Mouse (Mus musculus) adipose tissue, adult 10 weeks (tissue): ENCODE data around the gene Tlr6. TPM values are rescaled to one million over a fixed set of nuclear protein-coding genes. Genes with fewer than 3 reads are reported as not detected.

Experiments
- polyA plus RNA-seq: library from polyadenylated mRNA; stranded (reverse); fragments of 350-450 nt; fragmentation: Illumina TruSeq; extraction: RNeasy Lipid Tissue Mini Kit (QIAGEN cat#74804); gene quantifications from one replicate; pipeline ENCODE4 v1.2.3, GENCODE M21; 2014; ENCODE audit warnings: low read depth, low replicate concordance

The Tlr6 gene
- 0.99 TPM for polyA plus RNA-seq

DNA sequence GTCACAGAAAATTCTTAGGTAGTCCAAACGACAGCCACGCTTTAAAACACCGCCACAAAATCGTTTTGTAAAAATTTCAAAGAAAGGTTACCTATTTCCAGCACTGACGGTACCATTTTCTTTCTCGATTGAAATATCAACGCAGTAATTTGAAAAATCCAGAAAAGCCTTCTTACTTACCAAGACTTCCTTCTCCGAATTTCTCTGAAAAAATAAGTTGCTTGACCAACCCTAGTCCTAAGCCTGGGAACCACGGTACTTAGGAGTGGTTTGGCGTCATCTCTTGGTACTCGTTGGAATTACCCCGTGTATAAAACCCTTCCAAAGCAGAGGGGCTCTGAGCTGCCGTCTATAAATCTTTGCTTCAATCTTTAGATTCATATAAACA lies at the start of gene Tlr6:
TSS of gene Tlr6 (minus strand) at position 255 of the 388 bp plus-strand sequence.

DNA sequence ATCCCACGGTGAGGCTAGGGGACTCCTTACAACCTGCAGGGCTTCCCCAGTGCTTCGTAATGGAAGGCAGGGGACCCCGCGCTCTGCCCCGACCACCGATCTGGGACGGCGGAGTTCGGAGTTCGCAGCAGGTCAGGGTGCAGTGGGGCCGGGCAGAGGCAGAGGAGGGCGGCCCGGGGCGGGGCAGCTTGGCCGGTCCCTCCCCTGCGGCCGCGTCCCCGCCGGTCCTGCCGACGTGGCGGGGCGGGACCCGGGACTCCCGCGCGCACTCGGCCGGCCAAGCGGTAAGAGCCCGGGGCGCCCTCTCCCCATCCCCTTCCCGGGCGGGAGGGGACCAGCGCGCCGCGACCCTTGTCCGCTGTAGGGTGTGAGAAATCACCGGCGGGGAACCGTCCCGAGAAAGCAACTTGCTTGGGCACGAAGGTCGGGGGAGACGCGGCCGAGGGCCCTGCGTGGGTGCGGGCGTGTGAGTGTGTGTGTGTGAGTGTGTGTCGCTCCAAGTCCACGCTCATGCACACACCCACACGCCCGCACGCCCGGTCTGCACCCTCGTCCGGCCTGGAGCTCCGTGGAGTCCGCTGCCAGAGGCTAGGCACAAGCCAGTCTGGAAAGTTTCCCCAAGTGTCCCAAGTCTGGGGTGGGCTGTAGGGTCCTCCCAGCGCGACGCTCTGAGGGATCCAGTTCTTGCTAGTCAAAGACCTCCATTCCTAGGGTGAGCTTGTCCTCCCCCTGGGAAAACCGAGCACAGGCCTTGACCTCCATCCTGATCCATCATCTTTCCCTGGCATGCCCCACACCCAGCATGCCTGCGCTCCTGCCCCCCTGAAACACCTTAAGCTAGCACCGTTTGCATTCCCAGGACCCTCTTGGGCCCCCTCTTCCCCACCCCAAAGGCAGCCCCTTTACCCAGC lies 10.2 kb upstream of the Tlr6 start, which contains the start of gene Fam114a1:
TSS of gene Fam114a1 (plus strand) at position 211 of the 911 bp plus-strand sequence.

Other genes with a start within 250 kb of the Tlr6 start
- gene Klf3, start 156.7 kb downstream of the Tlr6 start, polyA plus RNA-seq = 41.3 TPM
- 3.2 TPM for gene Tlr1, start 26.5 kb downstream of the Tlr6 start, polyA plus RNA-seq
- gene Fam114a1, start 10.0 kb upstream of the Tlr6 start, polyA plus RNA-seq = 32.2 TPM
- 0.88 TPM for gene Tmem156, start 132.0 kb upstream of the Tlr6 start, polyA plus RNA-seq
- 43.6 TPM for gene Klhl5, start 147.4 kb upstream of the Tlr6 start, polyA plus RNA-seq
- 11.1 TPM for gene Wdr19, start 239.6 kb upstream of the Tlr6 start, polyA plus RNA-seq